Mouse (Mus musculus): Measurements from ENCODE around the gene Tmem150b. TPM values are rescaled to one million over a fixed set of nuclear protein-coding genes. Genes with fewer than 3 reads are reported as not detected.

The Tmem150b gene
- polyA plus RNA-seq (2012; rRNA removed) = 0.82 and 0.95 TPM in 2 replicates

DNA sequence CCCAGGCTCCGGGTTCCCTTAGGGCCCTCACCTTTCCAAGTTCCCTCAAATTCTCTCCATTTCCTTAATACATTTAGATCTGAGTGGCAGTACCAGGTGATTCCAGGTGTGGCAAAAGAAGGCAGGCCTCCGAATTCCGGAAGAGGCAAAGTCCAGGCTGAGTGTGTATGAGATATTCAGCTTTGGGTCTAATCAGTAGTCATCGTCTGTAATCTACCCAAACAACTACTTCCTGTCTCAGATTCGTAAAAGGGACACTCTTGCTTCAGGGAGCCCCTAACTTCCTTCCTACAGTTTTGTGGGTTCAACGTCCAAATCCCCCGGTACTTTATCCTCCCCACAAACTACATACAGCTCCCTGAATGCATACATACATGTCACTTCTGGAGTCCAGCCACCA lies at the start of gene Tmem150b:
Gene Tmem150b, minus strand, starts transcription at position 81 of the 400 bp plus-strand sequence.

DNA sequence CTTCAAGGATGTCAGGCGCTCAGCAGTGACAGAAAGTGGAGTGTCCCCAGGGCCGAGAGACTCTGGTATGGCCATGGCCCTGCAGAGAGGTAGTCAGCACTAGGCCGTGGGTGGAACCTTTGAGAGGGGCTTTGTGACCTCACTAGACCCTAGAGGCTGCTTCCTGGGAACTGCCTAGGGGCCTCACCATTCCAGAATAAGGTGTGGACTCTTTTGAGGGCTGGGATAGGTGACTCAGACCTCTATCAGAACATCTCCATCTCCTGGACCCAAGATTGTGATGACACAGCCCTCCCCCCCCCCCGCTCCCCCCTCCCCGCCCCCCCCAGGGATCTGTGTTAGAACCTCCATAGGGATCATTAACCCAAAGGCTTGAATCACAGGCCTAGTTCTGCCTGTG lies 46.2 kb upstream of the Tmem150b start, which contains the start of gene Fam71e2:
Gene Fam71e2, minus strand, starts transcription at position 101 of the 400 bp plus-strand sequence.

DNA sequence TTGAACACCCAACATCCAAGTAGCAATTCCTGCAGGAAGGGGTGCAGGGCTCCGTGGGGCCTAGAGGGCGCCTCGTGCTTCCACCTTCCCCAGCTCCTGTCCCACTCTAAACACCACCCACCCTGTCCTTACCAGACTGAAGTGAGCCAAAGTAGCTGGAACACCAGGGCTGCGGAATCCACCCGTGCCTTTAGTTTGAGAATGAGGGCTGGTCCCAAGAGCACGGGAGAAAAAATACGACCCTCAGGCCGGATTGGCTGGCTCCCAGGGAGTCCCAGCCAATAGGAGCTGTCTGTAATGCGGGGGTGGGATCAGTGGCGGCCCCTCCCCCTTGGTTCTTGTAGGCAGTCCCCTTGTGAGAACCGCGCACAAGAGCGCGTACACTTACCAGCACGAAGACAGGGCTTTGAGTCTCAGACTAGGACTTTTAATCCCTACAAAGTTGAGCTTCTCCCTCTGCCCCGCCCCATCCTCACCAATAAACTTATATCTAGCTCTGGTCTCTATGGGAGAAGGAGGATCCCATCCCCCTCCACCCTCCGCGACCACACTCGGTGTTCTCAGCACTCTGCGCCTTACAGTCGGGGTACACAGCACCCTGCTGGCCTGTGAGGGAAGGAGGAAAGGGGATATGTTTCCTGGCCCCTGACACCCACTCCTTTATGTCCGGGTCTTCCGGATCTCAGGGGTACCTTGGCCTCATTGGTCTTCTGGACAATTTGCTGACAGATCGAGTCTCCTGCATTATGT lies 27.9 kb upstream of the Tmem150b start, which contains the start of gene Cox6b2:
Gene Cox6b2, minus strand, starts transcription at position 274 of the 750 bp plus-strand sequence.

DNA sequence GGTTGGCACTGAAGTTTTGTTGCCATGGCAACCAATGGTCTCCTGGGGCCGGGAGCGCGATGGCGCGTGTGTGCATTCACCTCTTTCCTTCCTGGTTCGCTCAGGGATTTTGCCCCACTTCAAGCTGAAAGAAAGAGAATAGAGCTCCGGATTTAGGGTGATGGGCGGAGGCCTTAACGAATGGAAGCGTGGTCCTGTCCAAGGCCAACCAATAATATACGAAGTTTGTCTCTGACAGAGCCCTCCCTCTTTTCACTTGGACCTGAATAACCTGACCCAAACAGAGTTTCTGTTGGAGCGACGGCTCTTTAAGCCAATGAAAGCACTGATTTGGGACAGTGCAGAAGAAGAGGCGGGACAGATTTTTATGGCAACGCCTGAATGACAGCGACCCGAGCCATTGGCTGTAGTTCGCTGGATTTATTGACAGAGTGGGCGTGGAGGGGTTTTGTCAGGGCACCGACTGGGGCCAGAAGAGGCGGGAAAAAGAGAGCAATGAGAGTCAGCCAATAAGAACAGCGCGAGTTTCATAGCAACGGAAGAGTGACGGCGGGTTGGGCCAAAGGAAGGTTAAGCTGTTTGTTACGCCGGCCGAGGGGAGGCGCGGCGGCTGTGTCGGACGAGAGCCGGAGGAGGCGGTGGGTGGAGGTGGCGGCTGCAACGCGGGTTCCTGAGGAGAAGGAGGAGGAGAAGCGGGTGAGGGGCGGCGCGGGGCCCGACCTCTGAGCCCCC lies 14.7 kb upstream of the Tmem150b start, which contains the start of gene Kmt5c:
Gene Kmt5c, plus strand, starts transcription at position 572 of the 732 bp plus-strand sequence.

DNA sequence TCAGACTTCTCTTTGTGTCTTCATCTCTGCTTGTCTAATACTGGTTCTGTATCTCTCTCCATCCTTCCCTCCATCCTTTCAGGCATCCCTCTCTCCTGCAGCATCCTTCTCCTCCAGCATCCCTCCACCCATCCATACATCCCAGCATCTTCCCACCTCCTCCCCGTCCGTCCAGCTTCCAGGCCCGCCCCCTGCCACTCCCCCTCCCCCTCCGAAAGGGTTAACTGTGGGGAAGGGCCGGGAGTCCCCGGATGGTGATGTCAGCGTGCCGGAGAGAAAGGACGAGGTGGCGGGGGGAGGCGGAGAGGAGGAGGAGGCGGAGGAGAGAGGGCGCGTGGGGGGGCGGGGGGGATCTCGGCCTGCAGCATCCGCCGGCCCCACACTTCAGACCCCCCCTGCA lies 34.7 kb downstream of the Tmem150b start, which contains the start of gene Brsk1:
Gene Brsk1, plus strand, starts transcription at position 218 of the 400 bp plus-strand sequence.

DNA sequence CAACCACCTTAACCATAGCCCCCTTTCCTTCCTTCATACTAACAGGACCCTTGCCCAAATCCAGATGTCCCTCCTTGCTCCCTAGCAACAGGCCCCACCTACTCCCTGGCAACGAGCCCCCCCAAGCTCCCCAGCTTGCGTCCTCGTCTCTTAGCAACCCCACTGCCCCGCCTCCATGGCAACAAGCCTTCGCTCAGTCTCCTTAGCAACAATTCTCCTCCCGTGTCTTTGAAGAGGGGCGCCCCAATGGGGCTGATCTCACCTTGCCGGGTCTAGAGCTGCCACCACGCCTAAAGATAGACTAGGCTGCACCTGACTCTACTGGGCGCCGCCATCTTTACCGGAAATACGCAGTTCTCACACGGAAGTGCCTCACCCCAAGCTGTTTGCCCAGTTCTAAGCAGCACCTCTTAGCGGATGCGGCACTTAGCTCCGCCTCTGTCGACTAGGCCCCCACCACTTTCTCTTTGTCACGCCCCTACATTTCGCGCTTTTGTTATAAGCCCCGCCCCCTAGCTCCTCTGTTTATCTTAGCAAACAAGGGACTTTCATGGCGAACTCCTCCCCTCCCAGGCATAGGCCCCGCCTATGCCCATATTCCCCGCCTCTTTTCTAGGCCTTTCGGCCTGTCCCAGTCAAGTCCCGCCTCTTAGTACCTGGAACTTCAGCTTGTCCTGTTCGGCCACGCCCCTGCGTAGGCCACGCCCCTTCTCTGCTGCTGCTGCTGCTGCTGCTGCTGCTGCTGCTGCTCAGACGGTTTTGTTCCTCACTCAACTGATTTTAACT lies 40.2 kb downstream of the Tmem150b start, which contains the start of gene Hspbp1:
Gene Hspbp1, minus strand, starts transcription at position 437 of the 786 bp plus-strand sequence.

DNA sequence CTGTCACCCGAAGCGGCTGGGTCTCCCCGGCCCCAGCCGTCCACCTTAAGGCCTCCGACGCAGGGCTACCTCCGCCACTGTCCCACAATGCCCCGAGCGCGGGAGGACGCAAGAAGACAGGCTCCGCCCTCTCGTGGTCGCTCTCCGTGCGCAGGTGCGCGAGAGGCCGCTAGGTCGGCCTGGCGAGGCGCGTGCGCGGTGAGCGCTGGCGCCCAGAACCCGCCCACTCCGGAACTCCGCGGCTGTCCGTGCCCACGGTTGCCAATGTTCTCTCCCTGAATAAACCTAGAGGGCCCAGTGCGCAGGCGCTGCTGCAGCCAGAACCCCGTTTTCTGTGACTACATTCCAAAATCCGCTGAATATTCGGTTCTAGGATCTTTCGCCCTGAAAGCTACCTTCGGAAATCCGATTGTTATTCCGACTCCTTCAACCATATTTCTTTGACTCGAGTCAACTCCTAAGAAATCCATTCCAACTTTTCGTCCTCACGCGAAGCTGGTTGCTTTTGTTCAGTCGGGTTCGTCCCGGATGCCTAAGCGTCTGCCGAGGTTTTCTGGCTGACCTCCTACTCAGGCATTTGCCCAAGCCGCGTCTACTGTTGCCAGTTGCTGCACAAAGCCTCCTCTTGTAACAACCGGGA lies 66.0 kb downstream of the Tmem150b start, which contains the start of gene Ppp6r1:
Gene Ppp6r1, minus strand, starts transcription at position 108 of the 640 bp plus-strand sequence.

Other genes starting within 250 kb of the Tmem150b start
- 96.9 and 134 TPM in 2 replicates for gene Ppp1r12c, start 223.6 kb downstream of the Tmem150b start, polyA plus RNA-seq (2012; rRNA removed)
- gene Tnnt1, start 208.9 kb downstream of the Tmem150b start, polyA plus RNA-seq (2012; rRNA removed) = 1.5 and 2.1 TPM in 2 replicates
- gene Tnni3, start 201.0 kb downstream of the Tmem150b start, polyA plus RNA-seq (2012; rRNA removed) = 215 and 244 TPM in 2 replicates
- gene Dnaaf3, start 192.8 kb downstream of the Tmem150b start, polyA plus RNA-seq (2012; rRNA removed) = 13.4 and 14.9 TPM in 2 replicates
- gene Syt5, start 177.7 kb downstream of the Tmem150b start, polyA plus RNA-seq (2012; rRNA removed) = 6.4 and 7.0 TPM in 2 replicates
- gene Ptprh, start 121.2 kb downstream of the Tmem150b start, polyA plus RNA-seq (2012; rRNA removed) = 0.18 and 0.23 TPM in 2 replicates
- 14.0 and 15.4 TPM in 2 replicates for gene Tmem86b, start 93.8 kb downstream of the Tmem150b start, polyA plus RNA-seq (2012; rRNA removed)
- gene Ppp6r1, start 66.2 kb downstream of the Tmem150b start, polyA plus RNA-seq (2012; rRNA removed) = 124 and 125 TPM in 2 replicates
- gene Hspbp1, start 40.2 kb downstream of the Tmem150b start, polyA plus RNA-seq (2012; rRNA removed) = 85.5 and 91.1 TPM in 2 replicates
- 12.9 and 13.8 TPM in 2 replicates for gene Brsk1, start 34.6 kb downstream of the Tmem150b start, polyA plus RNA-seq (2012; rRNA removed)
- gene Kmt5c, start 14.9 kb upstream of the Tmem150b start, polyA plus RNA-seq (2012; rRNA removed) = 189 and 218 TPM in 2 replicates
- gene Cox6b2, start 27.8 kb upstream of the Tmem150b start, polyA plus RNA-seq (2012; rRNA removed) = 26.8 and 59.2 TPM in 2 replicates
- 0.05 and 0.06 TPM in 2 replicates for gene Fam71e2, start 46.1 kb upstream of the Tmem150b start, polyA plus RNA-seq (2012; rRNA removed)
- gene Il11, start 57.6 kb upstream of the Tmem150b start, polyA plus RNA-seq (2012; rRNA removed) = 1.1 and 1.2 TPM in 2 replicates
- not detected in 2 replicates for gene Tmem190, start 57.7 kb upstream of the Tmem150b start, polyA plus RNA-seq (2012; rRNA removed)
- 88.3 and 125 TPM in 2 replicates for gene Tmem238, start 64.4 kb upstream of the Tmem150b start, polyA plus RNA-seq (2012; rRNA removed)
- 545 and 557 TPM in 2 replicates for gene Rpl28, start 67.6 kb upstream of the Tmem150b start, polyA plus RNA-seq (2012; rRNA removed)
- 228 and 308 TPM in 2 replicates for gene Ube2s, start 87.3 kb upstream of the Tmem150b start, polyA plus RNA-seq (2012; rRNA removed)
- gene Shisa7, start 119.4 kb upstream of the Tmem150b start, polyA plus RNA-seq (2012; rRNA removed) = 2.5 and 3.9 TPM in 2 replicates
- 28.1 and 35.4 TPM in 2 replicates for gene Isoc2b, start 145.0 kb upstream of the Tmem150b start, polyA plus RNA-seq (2012; rRNA removed)
- 23.7 and 25.1 TPM in 2 replicates for gene Isoc2a, start 151.9 kb upstream of the Tmem150b start, polyA plus RNA-seq (2012; rRNA removed)
- gene Gm36210, start 181.3 kb upstream of the Tmem150b start, polyA plus RNA-seq (2012; rRNA removed) = 0.44 and 0.48 TPM in 2 replicates
- gene Zfp628, start 190.0 kb upstream of the Tmem150b start, polyA plus RNA-seq (2012; rRNA removed) = 37.7 and 42.3 TPM in 2 replicates
- 13.2 and 17.2 TPM in 2 replicates for gene Nat14, start 196.8 kb upstream of the Tmem150b start, polyA plus RNA-seq (2012; rRNA removed)
- gene Ssc5d, start 200.5 kb upstream of the Tmem150b start, polyA plus RNA-seq (2012; rRNA removed) = 13.3 and 16.0 TPM in 2 replicates
- 1.1 and 1.2 TPM in 2 replicates for gene Sbk2, start 239.2 kb upstream of the Tmem150b start, polyA plus RNA-seq (2012; rRNA removed)
- 0.76 and 1.1 TPM in 2 replicates for gene Sbk3, start 245.9 kb upstream of the Tmem150b start, polyA plus RNA-seq (2012; rRNA removed)

All from ovary, adult 2 months (tissue).